Mouse (Mus musculus) hindbrain, postnatal 0 days (tissue): Measurements from ENCODE around the gene Ifi27l2a. TPM values are rescaled to one million over a fixed set of nuclear protein-coding genes. Genes with fewer than 3 reads are reported as not detected.

Experiments used
- ATAC-seq: fragments of 200-750 bp; cut with Nextera tagmentation; 2 replicates; pipeline ENCODE4 v1.8.0; 2017; ENCODE audit warnings: mild to moderate bottlenecking, moderate TSS enrichment, moderate library complexity
- DNase-seq: peaks from one replicate; pipeline ENCODE4 v3.0.0-alpha.2; 2015; ENCODE audit warnings: low spot score
- H3K27ac ChIP-seq: fragments of 300-500 bp; sonication (generic); 2 replicates; pipeline ENCODE4 v1.5.1; 2014; ENCODE audit warnings: mild to moderate bottlenecking
- H3K27me3 ChIP-seq: fragments of 300-500 bp; sonication (generic); 2 replicates; pipeline ENCODE4 v1.6.1; 2014; ENCODE audit warnings: low read length, mixed read lengths; ENCODE audit not compliant: insufficient read depth
- H3K36me3 ChIP-seq: fragments of 300-500 bp; sonication (generic); 2 replicates; pipeline ENCODE4 v1.6.1; 2014; ENCODE audit warnings: low read length, mixed read lengths; ENCODE audit not compliant: insufficient read depth
- H3K4me1 ChIP-seq: fragments of 300-500 bp; sonication (generic); 2 replicates; pipeline ENCODE4 v1.6.1; 2014; ENCODE audit warnings: antibody characterized with exemption, low read length, mixed read lengths; ENCODE audit not compliant: insufficient read depth
- H3K4me2 ChIP-seq: fragments of 300-500 bp; sonication (generic); 2 replicates; pipeline ENCODE4 v1.6.1; 2014; ENCODE audit warnings: low read depth, mild to moderate bottlenecking, low read length, moderate library complexity, mixed read lengths
- H3K4me3 ChIP-seq: fragments of 300-500 bp; sonication (generic); 2 replicates; pipeline ENCODE4 v1.5.1; 2014; ENCODE audit warnings: low read length
- H3K9ac ChIP-seq: fragments of 300-500 bp; sonication (generic); replicated peaks from 2 replicates; pipeline ENCODE4 v1.6.1; 2014; ENCODE audit warnings: mild to moderate bottlenecking, low read length, moderate library complexity, mixed read lengths
- H3K9me3 ChIP-seq: fragments of 300-500 bp; sonication (generic); 2 replicates; pipeline ENCODE4 v1.6.1; 2016; ENCODE audit warnings: low read length, mixed read lengths
- CTCF ChIP-seq: IDR thresholded peaks from 2 replicates; pipeline ENCODE4 v1.5.1; 2016; ENCODE audit warnings: antibody characterized with exemption, control low read depth, low read depth
- WGBS: fragments of 180-500 bp; shearing (Covaris S2); extraction: QIAGEN DNeasy Blood & Tissue Kit; methylation state at CpG from one replicate; pipeline ENCODE4 v1.1.7; 2014; 5-methylcytosine and 5-hydroxymethylcytosine counted together
- polyA plus RNA-seq: library from polyadenylated mRNA; unstranded; fragments of >200 nt; fragmentation: Nextera tagmentation; extraction: Ambion mirVana; gene quantifications from 2 replicates; pipeline ENCODE4 v1.2.1, GENCODE M21; 2015
- total RNA-seq: library from RNA; depleted of rRNA; stranded (reverse); fragments of >200 nt; gene quantifications from 2 replicates; pipeline ENCODE4 v1.2.3, GENCODE M21; 2014; rRNA removed

Gene Ifi27l2a
- total and polyA plus RNA-seq, 2 experiments from 2014 or later = 3.2 to 13.1 TPM

- WGBS = 82% methylated on average over 7 of the region's 7 CpGs
- Histone ChIP-seq H3K27me3 (no peaks in the 10 kb centered on the region), H3K4me2 (no peak overlapping the region), H3K4me1 (no peaks in the 10 kb centered on the region), H3K9ac (no peak overlapping the region), H3K36me3 (peaks cover 11% of the 10 kb centered on the region; the same call in 1 of the 2 replicates), H3K9me3 (no peaks in the 10 kb centered on the region), H3K27ac (no peak overlapping the region), H3K4me3 (no peak overlapping the region)
- DNase-seq (no peak), ATAC-seq (no peak)
- TF ChIP-seq CTCF = no peak
Observed at GRCm38 (mm10) chr12:103396751-103397150, 46.7 kb downstream of the Ifi27l2a start.

- Histone ChIP-seq H3K9ac (no peak overlapping the region), H3K9me3 (no peaks in the 10 kb centered on the region), H3K36me3 (0 out of 2 replicates have a peak, but pooled peaks cover 3% of the 10 kb centered on the region), H3K4me3 (no peak overlapping the region), H3K4me2 (no peak overlapping the region), H3K27ac (no peak overlapping the region), H3K4me1 (no peaks in the 10 kb centered on the region), H3K27me3 (no peaks in the 10 kb centered on the region)
- DNase-seq (no peak), ATAC-seq (no peak)
- WGBS = 80% methylated on average over 12 of the region's 12 CpGs
- no peak for TF ChIP-seq CTCF
Observed at GRCm38 (mm10) chr12:103395486-103396275, 47.8 kb downstream of the Ifi27l2a start.

- Histone ChIP-seq H3K4me2 (no peak overlapping the region), H3K4me1 (peaks cover 7% of the 10 kb centered on the region; the same call in 1 of the 2 replicates), H3K9me3 (no peaks in the 10 kb centered on the region), H3K9ac (no peak overlapping the region), H3K4me3 (no peak overlapping the region), H3K27ac (no peak overlapping the region), H3K27me3 (no peaks in the 10 kb centered on the region), H3K36me3 (no peaks in the 10 kb centered on the region)
- WGBS = 59% methylated on average over 6 of the region's 6 CpGs
- no peak for ATAC-seq
- no peak for TF ChIP-seq CTCF
- DNase-seq = no peak
Observed at GRCm38 (mm10) chr12:103393528-103393927, 50.0 kb downstream of the Ifi27l2a start.

Other genes starting within 250 kb of the Ifi27l2a start
- 1.3 and 3.6 TPM in 2 replicates for gene Prima1, start 201.5 kb downstream of the Ifi27l2a start, total RNA-seq
- 0.87 and 0.93 TPM in 2 replicates for gene Prima1, start 201.5 kb downstream of the Ifi27l2a start, polyA plus RNA-seq
- 14.6 and 18.5 TPM in 2 replicates for gene Fam181a, start 132.7 kb downstream of the Ifi27l2a start, total RNA-seq
- 8.1 and 9.2 TPM in 2 replicates for gene Fam181a, start 132.7 kb downstream of the Ifi27l2a start, polyA plus RNA-seq
- gene Asb2, start 87.7 kb downstream of the Ifi27l2a start, total RNA-seq = 3.2 and 4.2 TPM in 2 replicates
- gene Asb2, start 87.7 kb downstream of the Ifi27l2a start, polyA plus RNA-seq = 1.4 and 1.6 TPM in 2 replicates
- 21.0 and 27.6 TPM in 2 replicates for gene Otub2, start 55.0 kb downstream of the Ifi27l2a start, total RNA-seq
- 17.3 and 18.5 TPM in 2 replicates for gene Otub2, start 55.0 kb downstream of the Ifi27l2a start, polyA plus RNA-seq
- 4.2 and 6.5 TPM in 2 replicates for gene 9330161L09Rik, start 35.9 kb downstream of the Ifi27l2a start, total RNA-seq
- 0.91 and 1.1 TPM in 2 replicates for gene 9330161L09Rik, start 35.9 kb downstream of the Ifi27l2a start, polyA plus RNA-seq
- gene Ddx24, start 17.9 kb downstream of the Ifi27l2a start, total RNA-seq = 129 and 148 TPM in 2 replicates
- gene Ddx24, start 17.9 kb downstream of the Ifi27l2a start, polyA plus RNA-seq = 213 and 220 TPM in 2 replicates
- gene Ifi27, start 9.5 kb downstream of the Ifi27l2a start, total RNA-seq = 18.4 and 28.6 TPM in 2 replicates
- gene Ifi27, start 9.5 kb downstream of the Ifi27l2a start, polyA plus RNA-seq = 26.7 and 29.2 TPM in 2 replicates
- not detected in 2 replicates for gene Ifi27l2b, start 13.5 kb upstream of the Ifi27l2a start, total RNA-seq
- gene Ifi27l2b, start 13.5 kb upstream of the Ifi27l2a start, polyA plus RNA-seq = not detected in 2 replicates
- gene Ppp4r4, start 88.6 kb upstream of the Ifi27l2a start, total RNA-seq = 6.6 and 6.7 TPM in 2 replicates
- 3.0 and 3.6 TPM in 2 replicates for gene Ppp4r4, start 88.6 kb upstream of the Ifi27l2a start, polyA plus RNA-seq
- gene Serpina10, start 187.8 kb upstream of the Ifi27l2a start, total RNA-seq = not detected in 2 replicates
- gene Serpina10, start 187.8 kb upstream of the Ifi27l2a start, polyA plus RNA-seq = 0.16 TPM in 1 of 2 replicates, not detected in the other
- not detected in 2 replicates for gene Serpina6, start 213.5 kb upstream of the Ifi27l2a start, total RNA-seq
- gene Serpina6, start 213.5 kb upstream of the Ifi27l2a start, polyA plus RNA-seq = not detected in 2 replicates
- gene Serpina16, start 232.5 kb upstream of the Ifi27l2a start, total RNA-seq = not detected in 2 replicates
- gene Serpina16, start 232.5 kb upstream of the Ifi27l2a start, polyA plus RNA-seq = not detected in 2 replicates